Mouse (Mus musculus) embryonic facial prominence, embryonic 15.5 days (tissue): ENCODE results near the gene Gm20388. TPM values are rescaled to one million over a fixed set of nuclear protein-coding genes. Genes with fewer than 3 reads are reported as not detected.
A peak's percentile ranks its signal among the peaks of the same experiment; 100 is the strongest.

Experiments used
- ATAC-seq: fragments of 200-750 bp; cut with Nextera tagmentation; 2 replicates; pipeline ENCODE4 v1.8.0; 2017; ENCODE audit warnings: low read depth, moderate TSS enrichment; ENCODE audit not compliant: insufficient number of reproducible peaks, low FRiP score, low TSS enrichment
- H3K27ac ChIP-seq: fragments of 300-500 bp; sonication (generic); replicated peaks from 2 replicates; pipeline ENCODE4 v1.5.1; 2015; ENCODE audit warnings: mild to moderate bottlenecking, inconsistent platforms
- H3K27me3 ChIP-seq: fragments of 300-500 bp; sonication (generic); 2 replicates; pipeline ENCODE4 v1.6.1; 2015; ENCODE audit warnings: inconsistent platforms
- H3K36me3 ChIP-seq: fragments of 300-500 bp; sonication (generic); 2 replicates; pipeline ENCODE4 v1.6.1; 2015; ENCODE audit warnings: mild to moderate bottlenecking, inconsistent platforms
- H3K4me1 ChIP-seq: fragments of 300-500 bp; sonication (generic); 2 replicates; pipeline ENCODE4 v1.6.1; 2015; ENCODE audit warnings: inconsistent platforms
- H3K4me2 ChIP-seq: fragments of 300-500 bp; sonication (generic); replicated peaks from 2 replicates; pipeline ENCODE4 v1.6.1; 2015; ENCODE audit warnings: mild to moderate bottlenecking, inconsistent platforms
- H3K4me3 ChIP-seq: fragments of 300-500 bp; sonication (generic); replicated peaks from 2 replicates; pipeline ENCODE4 v1.5.1; 2015; ENCODE audit warnings: mild to moderate bottlenecking, inconsistent platforms
- H3K9ac ChIP-seq: fragments of 300-500 bp; sonication (generic); 2 replicates; pipeline ENCODE4 v1.6.1; 2015; ENCODE audit warnings: inconsistent platforms
- H3K9me3 ChIP-seq: fragments of 300-500 bp; sonication (generic); replicated peaks from 2 replicates; pipeline ENCODE4 v1.6.1; 2016; ENCODE audit warnings: inconsistent platforms
- WGBS: fragments of 180-500 bp; shearing (Covaris S2); methylation state at CpG from one replicate; pipeline ENCODE4 v1.1.7; 2015; 5-methylcytosine and 5-hydroxymethylcytosine counted together
- polyA plus RNA-seq: library from polyadenylated mRNA; unstranded; fragments of >200 nt; fragmentation: Nextera tagmentation; extraction: Ambion mirVana; gene quantifications from 2 replicates; pipeline ENCODE4 v1.2.1, GENCODE M21; 2015

Gm20388 gene
- polyA plus RNA-seq, 1 experiment from 2014 or later = 8.0 TPM

DNA sequence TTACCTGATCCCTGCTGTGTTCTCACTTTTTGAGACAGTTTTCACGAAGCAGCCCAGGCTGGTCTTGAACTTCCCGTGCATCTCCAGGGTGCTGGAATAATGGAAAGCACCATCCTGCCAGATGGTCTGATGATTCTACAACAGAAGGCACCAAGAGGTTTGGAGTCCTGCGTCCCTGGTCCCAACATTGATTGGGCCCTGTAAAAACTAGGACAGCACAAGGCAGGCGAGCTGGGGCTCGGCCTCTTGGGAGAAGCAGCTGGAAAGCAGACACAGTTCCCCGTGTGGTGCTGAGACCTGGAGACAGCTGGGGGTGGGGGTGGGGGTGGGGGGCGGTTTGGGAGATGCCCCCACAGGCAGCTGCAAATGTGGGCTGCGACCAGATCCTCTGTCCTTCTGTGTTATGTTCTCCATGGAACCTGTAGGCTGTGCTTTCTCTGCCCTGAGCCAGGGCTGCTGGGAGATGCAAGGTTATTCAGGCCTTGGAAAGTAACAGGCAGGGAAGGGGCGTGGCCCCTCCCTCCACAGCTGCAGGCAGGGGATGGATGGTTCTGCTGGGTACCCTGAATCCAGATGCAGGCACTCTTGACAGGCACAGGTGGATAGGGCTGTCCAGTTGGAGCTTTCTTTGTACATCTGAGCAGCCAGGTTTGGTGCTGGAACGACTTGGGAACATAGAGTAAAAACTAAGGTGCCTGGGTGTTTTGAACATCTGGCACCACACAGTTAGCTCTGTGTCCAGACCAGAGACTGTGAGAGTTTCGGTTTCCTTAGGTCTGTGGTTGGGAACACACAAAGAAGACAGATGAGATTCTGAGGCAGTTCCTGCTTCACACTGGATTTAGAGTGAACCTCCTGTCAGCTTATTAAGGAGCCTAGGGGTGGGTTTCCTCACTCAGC is 314.1 kb downstream of the Gm20388 start:
- Histone ChIP-seq H3K36me3 (no peaks in the 10 kb centered on the region), H3K9ac (no peak overlapping the region), H3K4me3 (no peak overlapping the region), H3K4me2 (no peak overlapping the region), H3K27me3 (no peaks in the 10 kb centered on the region), H3K27ac (peak overlapping the region; percentile 72), H3K9me3 (no peaks in the 10 kb centered on the region), H3K4me1 (peaks cover 63% of the 10 kb centered on the region)
- ATAC-seq = no peak
- 38% methylated on average over 11 of the region's 11 CpGs for WGBS

GRCm38 (mm10) chr8:120225421-120226151 is 314.9 kb downstream of the Gm20388 start:
- Histone ChIP-seq H3K9ac (no peak overlapping the region), H3K36me3 (no peaks in the 10 kb centered on the region), H3K4me1 (peaks cover 71% of the 10 kb centered on the region), H3K27me3 (no peaks in the 10 kb centered on the region), H3K4me2 (no peak overlapping the region), H3K9me3 (no peaks in the 10 kb centered on the region), H3K27ac (peak overlapping the region; percentile 72), H3K4me3 (no peak overlapping the region)
- 33% methylated on average over 10 of the region's 10 CpGs for WGBS
- ATAC-seq = no peak

DNA sequence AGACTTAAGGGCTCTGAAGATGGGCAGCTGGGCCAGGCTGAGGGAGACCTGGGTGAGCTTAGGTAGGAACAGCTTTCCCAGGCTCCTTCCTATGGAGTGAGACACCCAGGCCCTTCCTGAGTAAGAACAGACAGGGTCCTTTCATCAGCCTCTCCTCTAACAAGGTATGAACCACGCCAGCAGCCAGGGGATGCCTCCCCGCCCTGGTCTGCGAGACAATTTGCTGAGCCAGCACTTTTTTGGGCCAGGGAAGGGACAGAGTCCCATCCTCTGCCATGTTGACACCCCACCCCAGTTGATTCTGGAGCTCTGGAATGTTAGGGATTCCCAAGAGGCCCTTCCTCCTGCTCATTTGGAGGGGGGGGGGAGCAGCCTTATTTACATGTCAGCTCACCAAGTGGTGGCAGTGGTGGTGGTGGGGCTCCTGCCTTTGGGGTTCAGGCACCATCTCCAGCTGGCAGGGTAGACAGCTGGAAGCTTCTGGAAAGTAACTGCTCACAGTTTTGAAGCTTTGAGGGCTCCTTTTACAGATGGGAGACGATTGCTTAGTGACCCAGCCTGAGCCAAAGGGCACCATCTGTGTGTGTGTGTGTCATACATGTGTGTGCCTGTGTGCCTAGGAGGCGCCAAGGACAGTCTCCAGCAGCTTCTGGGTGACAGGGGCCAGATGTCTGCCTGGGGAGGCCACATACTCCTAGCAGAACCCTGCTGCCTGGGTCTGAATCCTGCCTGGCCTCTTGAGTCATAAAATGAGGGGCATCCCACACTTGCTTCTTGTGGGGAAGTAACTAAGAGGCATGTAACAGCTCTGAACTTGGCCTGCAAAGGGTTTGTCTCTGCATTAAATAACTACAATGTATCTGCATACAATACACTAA is 316.3 kb downstream of the Gm20388 start:
- Histone ChIP-seq H3K4me3 (peak overlapping the region; percentile 65; the same call in 1 of the 2 replicates), H3K9me3 (no peaks in the 10 kb centered on the region), H3K9ac (no peak overlapping the region), H3K4me2 (peak overlapping the region; percentile 97), H3K27me3 (no peaks in the 10 kb centered on the region), H3K36me3 (no peaks in the 10 kb centered on the region), H3K27ac (peak overlapping the region; percentile 70), H3K4me1 (peaks cover 83% of the 10 kb centered on the region)
- ATAC-seq = no peak
- 38% methylated on average over 5 of the region's 5 CpGs for WGBS

GRCm38 (mm10) chr8:120227578-120227876 is 316.9 kb downstream of the Gm20388 start:
- peak overlapping the region; percentile 97 for H3K4me2 ChIP-seq
- H3K4me3 ChIP-seq = peak overlapping the region; percentile 65
- no peaks in the 10 kb centered on the region for H3K9me3 ChIP-seq
- no peak overlapping the region for H3K9ac ChIP-seq
- no peaks in the 10 kb centered on the region for H3K27me3 ChIP-seq
- peaks cover 83% of the 10 kb centered on the region for H3K4me1 ChIP-seq
- no peak for ATAC-seq
- H3K36me3 ChIP-seq = no peaks in the 10 kb centered on the region
- peak overlapping the region; percentile 70 for H3K27ac ChIP-seq

DNA sequence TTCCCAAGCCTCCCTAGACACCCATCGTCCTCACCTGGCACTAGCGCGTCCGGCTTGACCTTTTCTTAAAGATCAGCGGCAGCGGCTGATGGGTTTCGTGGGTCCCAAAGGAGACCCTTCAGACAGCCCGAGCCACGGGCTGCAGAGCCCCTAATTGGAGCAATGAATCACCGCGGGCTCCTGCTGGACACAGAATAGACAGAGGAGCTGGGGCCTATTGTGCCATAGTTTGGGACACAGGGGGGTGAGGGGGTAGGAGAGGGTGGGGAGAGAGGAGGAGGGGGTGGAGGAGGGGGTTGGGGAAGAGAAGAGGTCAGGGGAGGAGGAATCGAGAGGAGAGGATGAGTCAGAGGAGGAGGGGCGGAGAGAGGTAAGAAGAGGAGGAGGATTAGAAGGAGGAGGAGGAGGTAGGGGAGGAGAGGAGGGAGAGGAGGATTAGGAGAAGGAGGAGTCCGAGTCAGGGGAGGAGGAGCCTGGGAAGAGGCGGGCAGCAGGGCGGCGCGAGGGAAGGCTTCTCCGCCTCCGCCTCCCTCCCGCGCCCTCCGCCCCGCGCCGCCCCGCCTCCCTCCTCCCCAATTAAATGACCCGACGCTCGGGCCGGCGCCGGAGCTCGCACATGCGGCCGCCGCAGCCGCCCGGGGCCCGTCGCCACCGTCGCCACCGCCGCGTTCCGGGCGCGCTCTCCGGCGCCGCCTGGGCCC is 317.4 kb downstream of the Gm20388 start, which contains the start of gene Gse1:
Gene Gse1 (plus strand): TSS at position 566 of the 701 bp plus-strand sequence.
- H3K4me2 ChIP-seq = peak within 1 kb of the TSS; percentile 97
- no peaks in the 10 kb centered on the region for H3K9me3 ChIP-seq
- H3K27me3 ChIP-seq = no peaks in the 10 kb centered on the region
- H3K9ac ChIP-seq = peak within 1 kb of the TSS; percentile 57
- peaks cover 83% of the 10 kb centered on the region for H3K4me1 ChIP-seq
- H3K27ac ChIP-seq = peak within 1 kb of the TSS; percentile 70
- H3K4me3 ChIP-seq = peak within 1 kb of the TSS; percentile 65
- peak; percentile 83 for ATAC-seq
- 2% methylated on average over 42 of the region's 52 CpGs for WGBS
- no peaks in the 10 kb centered on the region for H3K36me3 ChIP-seq

GRCm38 (mm10) chr8:120228781-120229573 is 318.3 kb downstream of the Gm20388 start:
- Histone ChIP-seq H3K9me3 (no peaks in the 10 kb centered on the region), H3K36me3 (no peaks in the 10 kb centered on the region), H3K4me3 (peak overlapping the region; percentile 65), H3K9ac (peak overlapping the region; percentile 57), H3K27me3 (no peaks in the 10 kb centered on the region), H3K4me1 (peaks cover 91% of the 10 kb centered on the region), H3K27ac (peak overlapping the region; percentile 65), H3K4me2 (peak overlapping the region; percentile 97)
- WGBS = 1% methylated on average over 121 of the region's 125 CpGs
- ATAC-seq = no peak

- Histone ChIP-seq H3K27me3 (no peaks in the 10 kb centered on the region), H3K36me3 (no peaks in the 10 kb centered on the region), H3K9me3 (no peaks in the 10 kb centered on the region), H3K4me3 (peak overlapping the region; percentile 65), H3K4me2 (peak overlapping the region; percentile 97), H3K4me1 (peaks cover 89% of the 10 kb centered on the region), H3K27ac (0 out of 2 replicates have a peak overlapping the region, but pooled peaks have one; percentile 12), H3K9ac (peak overlapping the region; percentile 57)
- no peak for ATAC-seq
- under 1% methylated on average over 22 of the region's 22 CpGs for WGBS
Observed at GRCm38 (mm10) chr8:120229574-120229916, 318.9 kb downstream of the Gm20388 start.

DNA sequence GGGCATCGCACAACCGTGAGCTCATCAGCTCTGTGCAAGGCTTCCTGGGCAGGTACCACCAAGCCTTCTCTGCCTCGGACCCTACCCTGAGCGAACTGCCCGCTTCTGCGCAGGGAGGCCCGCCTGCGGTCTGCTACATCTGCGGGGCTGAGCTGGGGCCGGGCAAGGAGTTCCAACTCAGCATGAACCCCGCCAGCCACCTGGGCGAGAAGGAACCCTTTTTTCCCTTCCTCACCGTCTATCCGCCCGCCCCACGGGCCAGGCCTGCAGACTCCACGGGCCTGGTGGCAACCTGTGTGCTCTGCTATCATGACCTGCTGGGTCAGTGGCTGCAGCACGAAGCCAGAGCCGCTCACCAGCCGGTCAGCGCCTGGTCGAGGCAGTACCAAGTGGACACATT is 319.4 kb downstream of the Gm20388 start:
- H3K9me3 ChIP-seq = no peaks in the 10 kb centered on the region
- peak overlapping the region; percentile 57 for H3K9ac ChIP-seq
- ATAC-seq = no peak
- H3K4me1 ChIP-seq = peaks cover 89% of the 10 kb centered on the region
- H3K4me3 ChIP-seq = peak overlapping the region; percentile 65
- H3K27me3 ChIP-seq = no peaks in the 10 kb centered on the region
- peak overlapping the region; percentile 97 for H3K4me2 ChIP-seq
- no peak overlapping the region for H3K27ac ChIP-seq
- WGBS = 8% methylated on average over 22 of the region's 22 CpGs
- H3K36me3 ChIP-seq = no peaks in the 10 kb centered on the region

DNA sequence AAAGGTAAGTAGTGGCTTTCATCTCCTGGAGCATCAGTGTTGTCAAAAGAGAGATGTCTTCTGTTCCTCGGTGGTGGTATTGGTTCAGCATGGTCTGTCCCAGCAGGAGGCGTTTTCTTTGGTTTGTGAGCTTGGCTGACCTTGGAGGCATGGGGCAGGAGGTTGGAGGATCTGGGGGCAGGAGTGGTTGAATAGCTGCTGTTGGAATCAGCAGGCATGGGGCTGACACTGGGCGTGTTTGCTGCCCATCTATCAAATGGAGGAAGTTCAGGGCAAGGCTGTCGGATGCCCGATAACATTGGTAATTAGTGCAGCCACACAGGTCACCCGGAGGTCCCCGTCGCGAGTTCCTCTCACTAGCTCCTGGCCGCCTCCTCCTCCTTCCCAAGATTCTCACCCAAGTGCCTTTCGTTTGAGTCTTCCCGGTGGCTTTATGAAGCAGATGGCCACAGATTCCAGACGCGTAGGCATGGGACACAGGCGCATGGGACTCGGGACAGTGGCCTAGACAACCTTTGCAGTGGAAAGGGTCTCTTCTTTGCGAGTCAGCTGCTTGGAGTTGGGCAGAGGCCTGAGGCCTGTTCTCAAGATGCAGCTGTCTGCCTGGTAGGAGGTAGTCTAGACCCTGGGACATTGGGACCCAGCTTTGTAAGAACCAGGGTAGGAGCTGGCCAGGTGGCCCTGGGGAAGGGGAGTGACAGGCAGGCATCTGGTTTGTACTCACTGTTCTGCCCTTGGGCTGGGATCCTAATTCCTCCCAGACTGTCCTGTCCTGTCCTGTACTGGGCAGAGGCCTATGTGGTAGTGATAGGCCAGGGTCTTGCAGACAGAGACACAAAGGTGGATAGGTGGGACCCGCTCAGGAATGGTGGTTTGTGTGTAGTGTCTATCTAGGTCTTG is 320.3 kb downstream of the Gm20388 start:
- peak overlapping the region; percentile 15; the same call in 1 of the 2 replicates for H3K9ac ChIP-seq
- 27% methylated on average over 18 of the region's 18 CpGs for WGBS
- peaks cover 87% of the 10 kb centered on the region for H3K4me1 ChIP-seq
- ATAC-seq = no peak
- no peaks in the 10 kb centered on the region for H3K36me3 ChIP-seq
- peak overlapping the region; percentile 65 for H3K4me3 ChIP-seq
- H3K4me2 ChIP-seq = peak overlapping the region; percentile 97
- 0 out of 2 replicates have a peak overlapping the region, but pooled peaks have one; percentile 22 for H3K27ac ChIP-seq
- H3K27me3 ChIP-seq = no peaks in the 10 kb centered on the region
- H3K9me3 ChIP-seq = no peaks in the 10 kb centered on the region
